7 mouse cellular contexts compared by ENCODE assay signal in genomic region chr4:143213571-143213970, GRCm38 (mm10).
"Had no signal": no experiment of that assay in that cellular context is flagged by ENCODE, and none has a peak within 500 bp of the region (broad histone marks: within the 10 kb centered on the region; RNA-seq: fewer than 3 reads in every experiment).

No protein-coding gene starts in this region.

- DNase-seq: kidney, postnatal 25 days; liver; lung, adult 2 months; lung, postnatal 14 days; retina, postnatal 1 day; right cerebral cortex, postnatal 25 days; thymus, postnatal 25 days had no signal
